Mouse (Mus musculus): ENCODE measurements around the gene Dclre1c. TPM values are rescaled to one million over a fixed set of nuclear protein-coding genes. Genes with fewer than 3 reads are reported as not detected.

Dclre1c gene
- polyA plus RNA-seq, 1 experiment from 2014 or later = 6.6 TPM

DNA sequence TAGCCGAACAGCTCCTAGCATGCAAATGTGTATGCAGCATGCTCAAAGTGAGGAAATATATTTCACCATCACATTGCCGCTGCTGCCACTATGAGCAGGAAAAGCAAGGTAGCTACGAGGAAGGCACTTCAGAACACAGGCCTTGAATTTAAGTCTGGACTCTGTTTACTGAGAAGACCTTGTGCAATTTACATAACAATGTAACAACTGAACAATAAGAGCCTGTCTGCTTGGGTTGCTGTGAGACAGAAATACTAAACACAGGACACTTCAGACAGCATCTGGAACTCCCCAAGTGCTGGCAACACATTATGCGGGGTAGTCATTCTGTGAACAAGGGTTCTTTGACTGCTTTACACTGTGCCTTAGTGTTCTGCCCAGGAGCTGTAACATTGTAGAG is 3.8 kb upstream of the Dclre1c start:
- no peak overlapping the region for H3K9ac ChIP-seq (ENCODE audit: low read length)
- no peak overlapping the region for H3K27ac ChIP-seq (ENCODE audit: low read length)
- H3K4me3 ChIP-seq (ENCODE audit: low read length) = no peak overlapping the region
- H3K36me3 ChIP-seq (ENCODE audit: control insufficient read depth, insufficient read depth, low read length) = no peaks in the 10 kb centered on the region
- WGBS = 69% methylated on average over 4 of the region's 4 CpGs
- ATAC-seq (ENCODE audit: low read depth) = no peak
- peaks cover 6% of the 10 kb centered on the region; the same call in 1 of the 2 replicates for H3K4me1 ChIP-seq (replicated peaks; ENCODE audit: control insufficient read depth, insufficient read depth, low read length)
- no peaks in the 10 kb centered on the region for H3K9me3 ChIP-seq (ENCODE audit: control insufficient read depth, low read length)
- H3K27me3 ChIP-seq (ENCODE audit: control insufficient read depth, insufficient read depth, low read depth, low read length) = no peaks in the 10 kb centered on the region; the same call in 1 of the 2 replicates
- no peak overlapping the region for H3K4me2 ChIP-seq (ENCODE audit: low read depth, low read length)

DNA sequence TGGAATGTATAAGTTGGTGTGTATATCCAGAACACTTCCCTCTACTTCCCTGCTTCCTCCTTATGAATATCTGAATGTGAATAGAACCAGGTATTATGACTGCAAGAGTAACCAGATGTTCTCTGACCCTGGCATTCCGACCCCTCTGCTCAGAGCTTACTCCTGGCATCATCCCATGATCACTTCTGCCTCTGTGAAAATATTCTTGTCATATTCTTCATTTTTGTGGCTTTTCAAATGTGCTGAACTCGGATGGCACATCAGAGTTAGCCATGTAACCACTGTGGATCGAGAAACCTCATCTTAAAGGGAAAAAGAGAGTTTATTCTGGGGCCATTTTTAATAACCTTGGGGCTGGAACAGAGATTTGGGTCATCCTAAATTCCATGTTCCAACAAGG is 1.4 kb upstream of the Dclre1c start, which contains the start of gene Meig1:
Gene Meig1, minus strand, starts transcription at position 101 of the 400 bp plus-strand sequence.
- H3K27me3 ChIP-seq (ENCODE audit: control insufficient read depth, insufficient read depth, low read depth, low read length) = no peaks in the 10 kb centered on the region; the same call in 1 of the 2 replicates
- peak within 1 kb of the TSS; percentile 88 for H3K4me2 ChIP-seq (ENCODE audit: low read depth, low read length)
- WGBS = 63% methylated on average over 3 of the region's 3 CpGs
- ATAC-seq (ENCODE audit: low read depth) = no peak
- no peaks in the 10 kb centered on the region for H3K9me3 ChIP-seq (ENCODE audit: control insufficient read depth, low read length)
- H3K9ac ChIP-seq (ENCODE audit: low read length) = no peak within 1 kb of the TSS
- H3K4me3 ChIP-seq (ENCODE audit: low read length) = no peak within 1 kb of the TSS; the same call in 1 of the 2 replicates
- peaks cover 6% of the 10 kb centered on the region; the same call in 1 of the 2 replicates for H3K4me1 ChIP-seq (replicated peaks; ENCODE audit: control insufficient read depth, insufficient read depth, low read length)
- H3K27ac ChIP-seq (ENCODE audit: low read length) = no peak within 1 kb of the TSS
- no peaks in the 10 kb centered on the region for H3K36me3 ChIP-seq (ENCODE audit: control insufficient read depth, insufficient read depth, low read length)

DNA sequence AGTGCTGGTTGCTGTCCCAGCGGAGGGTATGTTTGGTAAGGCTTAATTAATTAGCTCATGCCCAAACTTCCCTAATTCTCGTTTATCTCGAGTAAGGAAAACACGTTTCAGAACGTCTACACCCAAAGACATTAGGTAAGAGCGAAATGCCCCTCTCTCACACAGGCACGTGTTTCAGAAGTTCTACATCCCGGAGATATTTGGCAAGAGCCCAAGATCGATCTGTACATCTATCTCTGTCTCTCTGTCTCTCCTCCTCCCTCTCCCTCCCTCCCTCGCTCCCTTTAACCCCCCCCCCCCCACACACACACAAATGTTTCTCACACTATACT is 614 bp downstream of the Dclre1c start:
- no peak overlapping the region for H3K27ac ChIP-seq (ENCODE audit: low read length)
- 3% methylated on average over 10 of the region's 10 CpGs for WGBS
- H3K4me2 ChIP-seq (ENCODE audit: low read depth, low read length) = peak overlapping the region; percentile 88
- H3K36me3 ChIP-seq (ENCODE audit: control insufficient read depth, insufficient read depth, low read length) = no peaks in the 10 kb centered on the region
- peaks cover 6% of the 10 kb centered on the region; the same call in 1 of the 2 replicates for H3K4me1 ChIP-seq (replicated peaks; ENCODE audit: control insufficient read depth, insufficient read depth, low read length)
- H3K27me3 ChIP-seq (ENCODE audit: control insufficient read depth, insufficient read depth, low read depth, low read length) = no peaks in the 10 kb centered on the region
- peak overlapping the region; percentile 70 for H3K9ac ChIP-seq (ENCODE audit: low read length)
- ATAC-seq (ENCODE audit: low read depth) = no peak
- no peaks in the 10 kb centered on the region for H3K9me3 ChIP-seq (ENCODE audit: control insufficient read depth, low read length)
- H3K4me3 ChIP-seq (ENCODE audit: low read length) = peak overlapping the region; percentile 77

DNA sequence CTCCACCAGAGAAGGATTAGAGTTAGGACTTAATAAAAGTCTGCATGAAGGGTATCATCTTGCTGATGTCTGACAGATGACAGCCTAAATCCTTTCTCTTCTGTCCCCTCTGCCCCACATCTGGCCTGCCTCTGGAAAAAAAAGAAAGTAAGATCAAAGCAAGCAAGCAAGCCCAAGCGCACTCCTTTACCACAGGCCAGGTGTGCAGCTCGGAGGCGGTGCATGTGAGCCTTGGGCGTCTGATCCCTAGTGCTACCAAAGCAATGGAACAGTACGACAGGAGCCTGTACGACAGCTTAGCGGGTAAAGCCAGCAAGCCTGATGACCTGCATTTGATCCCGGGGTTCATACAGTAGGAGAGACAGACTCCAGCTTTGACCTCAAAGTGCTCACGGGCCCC is 7.0 kb downstream of the Dclre1c start:
- Histone ChIP-seq H3K4me3 (ENCODE audit: low read length) (no peak overlapping the region), H3K9ac (ENCODE audit: low read length) (no peak overlapping the region), H3K4me1 (replicated peaks; ENCODE audit: control insufficient read depth, insufficient read depth, low read length) (no peaks in the 10 kb centered on the region), H3K36me3 (ENCODE audit: control insufficient read depth, insufficient read depth, low read length) (no peaks in the 10 kb centered on the region), H3K4me2 (ENCODE audit: low read depth, low read length) (no peak overlapping the region), H3K9me3 (ENCODE audit: control insufficient read depth, low read length) (no peaks in the 10 kb centered on the region), H3K27ac (ENCODE audit: low read length) (no peak overlapping the region), H3K27me3 (ENCODE audit: control insufficient read depth, insufficient read depth, low read depth, low read length) (no peaks in the 10 kb centered on the region)
- no peak for ATAC-seq (ENCODE audit: low read depth)
- 78% methylated on average over 9 of the region's 9 CpGs for WGBS

DNA sequence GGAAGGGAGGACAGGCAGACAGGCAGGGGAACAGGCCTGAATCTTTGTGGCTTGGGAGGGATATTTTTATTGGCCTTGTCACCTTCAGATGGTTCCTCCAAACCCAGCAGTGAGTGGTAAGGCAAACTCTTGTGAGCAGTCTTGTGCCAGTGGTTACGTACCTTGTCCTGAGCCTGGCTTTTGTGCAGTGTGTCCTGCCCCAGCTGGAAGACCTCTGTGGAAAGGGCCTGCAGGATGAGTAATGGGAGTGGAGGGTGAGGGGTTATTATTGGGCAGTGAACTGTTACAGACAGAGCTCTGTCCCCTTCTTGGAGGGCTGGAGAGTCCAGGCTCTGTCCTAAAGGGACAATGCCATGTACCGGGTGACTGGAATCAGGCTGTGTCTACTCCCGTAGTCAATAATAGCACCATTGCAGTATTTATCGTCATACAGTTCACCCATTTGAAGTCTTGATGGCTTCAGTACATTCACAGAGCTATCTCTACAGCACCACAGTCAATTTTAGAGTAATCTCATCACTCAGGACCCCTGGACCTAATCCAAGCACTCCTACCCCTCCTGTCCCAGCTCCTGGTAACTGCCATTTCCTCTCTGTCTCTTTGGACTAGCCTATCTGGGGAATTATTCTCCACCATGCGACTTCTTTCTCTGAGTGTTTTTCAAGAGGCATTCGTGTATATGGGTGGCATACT is 11.6 kb downstream of the Dclre1c start:
- Histone ChIP-seq H3K9me3 (ENCODE audit: control insufficient read depth, low read length) (no peaks in the 10 kb centered on the region), H3K4me1 (replicated peaks; ENCODE audit: control insufficient read depth, insufficient read depth, low read length) (no peaks in the 10 kb centered on the region), H3K27me3 (ENCODE audit: control insufficient read depth, insufficient read depth, low read depth, low read length) (no peaks in the 10 kb centered on the region), H3K4me3 (ENCODE audit: low read length) (no peak overlapping the region), H3K9ac (ENCODE audit: low read length) (no peak overlapping the region), H3K27ac (ENCODE audit: low read length) (no peak overlapping the region), H3K36me3 (ENCODE audit: control insufficient read depth, insufficient read depth, low read length) (no peaks in the 10 kb centered on the region), H3K4me2 (ENCODE audit: low read depth, low read length) (no peak overlapping the region)
- WGBS = 81% methylated on average over 6 of the region's 6 CpGs
- no peak for ATAC-seq (ENCODE audit: low read depth)

DNA sequence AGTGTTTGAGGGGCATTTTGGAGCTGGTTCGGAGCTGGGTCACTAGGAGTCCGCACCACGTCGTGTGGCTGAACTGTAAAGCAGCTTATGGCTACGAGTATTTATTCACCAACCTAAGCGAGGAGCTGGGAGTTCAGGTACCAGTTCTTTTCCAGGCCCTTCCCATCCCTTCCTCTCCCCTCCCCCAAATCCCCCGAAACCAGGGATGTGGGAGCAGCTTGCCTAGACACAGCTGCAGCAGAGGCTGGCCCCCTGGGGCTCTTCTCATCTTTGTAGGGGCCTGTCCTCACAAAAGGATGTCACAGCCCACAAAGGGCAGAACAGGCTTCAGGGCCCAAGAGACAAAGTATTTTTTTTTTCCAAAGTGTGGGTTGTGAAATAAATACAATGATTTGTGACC is 14.0 kb downstream of the Dclre1c start:
- no peak for ATAC-seq (ENCODE audit: low read depth)
- WGBS = 67% methylated on average over 7 of the region's 7 CpGs

DNA sequence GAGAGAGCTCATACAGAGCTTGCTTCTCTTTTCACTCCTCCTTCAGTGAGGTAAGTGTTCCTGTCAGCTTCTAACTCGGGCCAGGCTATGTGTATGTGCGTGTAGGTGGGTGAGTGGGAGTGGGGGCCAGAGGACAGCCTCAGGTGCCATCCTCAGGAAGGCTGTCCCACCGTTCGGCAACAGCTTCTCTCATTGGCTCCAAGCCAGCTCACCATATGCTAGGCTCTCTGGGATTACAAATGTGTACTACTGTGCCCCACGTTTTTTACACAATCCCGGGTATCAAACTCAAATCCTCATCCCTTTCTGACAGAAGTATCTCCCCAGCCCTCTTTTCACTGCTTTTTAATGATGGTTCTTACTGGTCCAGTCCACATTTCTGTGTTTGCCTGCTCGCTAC is 20.3 kb downstream of the Dclre1c start:
- H3K4me1 ChIP-seq (replicated peaks; ENCODE audit: control insufficient read depth, insufficient read depth, low read length) = no peaks in the 10 kb centered on the region
- H3K9ac ChIP-seq (ENCODE audit: low read length) = no peak overlapping the region
- H3K4me3 ChIP-seq (ENCODE audit: low read length) = no peak overlapping the region
- no peaks in the 10 kb centered on the region for H3K9me3 ChIP-seq (ENCODE audit: control insufficient read depth, low read length)
- H3K36me3 ChIP-seq (ENCODE audit: control insufficient read depth, insufficient read depth, low read length) = peaks cover 5% of the 10 kb centered on the region; the same call in 1 of the 2 replicates
- no peaks in the 10 kb centered on the region for H3K27me3 ChIP-seq (ENCODE audit: control insufficient read depth, insufficient read depth, low read depth, low read length)
- no peak for ATAC-seq (ENCODE audit: low read depth)
- 71% methylated on average over 7 of the region's 7 CpGs for WGBS
- no peak overlapping the region for H3K4me2 ChIP-seq (ENCODE audit: low read depth, low read length)
- no peak overlapping the region for H3K27ac ChIP-seq (ENCODE audit: low read length)

More for the DNA sequence above, 14.0 kb downstream of the Dclre1c start:
- no peaks in the 10 kb centered on the region for H3K9me3 ChIP-seq (ENCODE audit: control insufficient read depth, low read length)
- H3K4me2 ChIP-seq (ENCODE audit: low read depth, low read length) = no peak overlapping the region
- no peaks in the 10 kb centered on the region for H3K27me3 ChIP-seq (ENCODE audit: control insufficient read depth, insufficient read depth, low read depth, low read length)
- no peaks in the 10 kb centered on the region for H3K4me1 ChIP-seq (replicated peaks; ENCODE audit: control insufficient read depth, insufficient read depth, low read length)
- no peak overlapping the region for H3K4me3 ChIP-seq (ENCODE audit: low read length)
- peaks cover 2% of the 10 kb centered on the region; the same call in 1 of the 2 replicates for H3K36me3 ChIP-seq (ENCODE audit: control insufficient read depth, insufficient read depth, low read length)
- no peak overlapping the region for H3K9ac ChIP-seq (ENCODE audit: low read length)
- no peak overlapping the region for H3K27ac ChIP-seq (ENCODE audit: low read length)

DNA sequence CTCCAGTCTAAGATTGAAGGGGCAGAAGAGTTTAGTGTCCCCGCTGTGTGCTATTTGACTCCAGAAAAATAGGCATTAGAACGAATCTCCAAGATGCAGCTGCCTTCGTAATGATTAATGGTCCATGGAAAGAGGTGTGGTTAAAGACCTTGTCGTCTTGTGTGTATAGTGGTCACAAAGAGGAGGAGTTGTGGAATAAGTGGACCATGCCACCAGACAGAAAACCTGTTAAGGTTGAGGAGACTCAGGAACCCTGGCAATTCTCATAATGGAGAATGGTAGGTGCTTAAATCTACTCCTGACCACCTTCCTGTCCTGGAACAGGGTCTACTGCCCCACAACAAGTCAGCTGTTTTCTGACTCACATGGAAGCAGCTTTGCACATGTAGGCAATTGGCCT is 22.1 kb downstream of the Dclre1c start:
- H3K4me1 ChIP-seq (replicated peaks; ENCODE audit: control insufficient read depth, insufficient read depth, low read length) = no peaks in the 10 kb centered on the region
- H3K36me3 ChIP-seq (ENCODE audit: control insufficient read depth, insufficient read depth, low read length) = peaks cover 5% of the 10 kb centered on the region; the same call in 1 of the 2 replicates
- H3K9ac ChIP-seq (ENCODE audit: low read length) = no peak overlapping the region
- H3K9me3 ChIP-seq (ENCODE audit: control insufficient read depth, low read length) = no peaks in the 10 kb centered on the region
- no peaks in the 10 kb centered on the region for H3K27me3 ChIP-seq (ENCODE audit: control insufficient read depth, insufficient read depth, low read depth, low read length)
- 66% methylated on average over 4 of the region's 4 CpGs for WGBS
- no peak overlapping the region for H3K4me2 ChIP-seq (ENCODE audit: low read depth, low read length)
- H3K4me3 ChIP-seq (ENCODE audit: low read length) = no peak overlapping the region
- no peak overlapping the region for H3K27ac ChIP-seq (ENCODE audit: low read length)
- ATAC-seq (ENCODE audit: low read depth) = no peak

DNA sequence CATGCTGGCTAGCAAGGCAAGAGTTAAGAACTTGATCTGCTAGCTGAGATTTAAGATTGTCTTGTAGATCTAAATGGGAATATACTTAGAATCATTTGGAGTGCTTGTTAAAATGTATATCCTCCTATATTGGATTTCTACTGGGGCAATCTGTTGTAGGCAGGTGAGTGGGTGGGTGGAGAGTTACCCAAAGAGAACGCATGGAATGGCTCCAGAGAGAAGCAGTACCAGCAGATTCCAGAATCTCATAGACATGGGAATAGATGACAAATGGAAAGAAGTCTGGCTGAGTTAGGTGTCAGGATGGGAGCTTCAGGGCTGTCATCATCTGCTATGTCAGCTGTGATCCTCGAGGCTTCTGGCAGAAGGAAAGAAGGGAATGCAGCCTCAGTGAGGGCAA is 25.5 kb downstream of the Dclre1c start:
- WGBS = 46% methylated on average over 2 of the region's 2 CpGs
- H3K27me3 ChIP-seq (ENCODE audit: control insufficient read depth, insufficient read depth, low read depth, low read length) = no peaks in the 10 kb centered on the region
- peaks cover 9% of the 10 kb centered on the region for H3K36me3 ChIP-seq (ENCODE audit: control insufficient read depth, insufficient read depth, low read length)
- H3K4me1 ChIP-seq (replicated peaks; ENCODE audit: control insufficient read depth, insufficient read depth, low read length) = no peaks in the 10 kb centered on the region
- H3K27ac ChIP-seq (ENCODE audit: low read length) = no peak overlapping the region
- H3K9me3 ChIP-seq (ENCODE audit: control insufficient read depth, low read length) = no peaks in the 10 kb centered on the region
- H3K9ac ChIP-seq (ENCODE audit: low read length) = no peak overlapping the region
- no peak overlapping the region for H3K4me3 ChIP-seq (ENCODE audit: low read length)
- no peak for ATAC-seq (ENCODE audit: low read depth)
- no peak overlapping the region for H3K4me2 ChIP-seq (ENCODE audit: low read depth, low read length)
